Mouse (Mus musculus): ENCODE results near the gene Gm36028.

GRCm38 (mm10) chr16:37823949-37824348 lies 37.0 kb downstream of the Gm36028 start:
- TF ChIP-seq POLR2A (IDR thresholded peaks at IDR 0.05; ENCODE audit: insufficient read depth, low read depth, low read length), result no peak
- TF ChIP-seq CTCF (IDR thresholded peaks at IDR 0.05; ENCODE audit: insufficient read depth, low read depth, low read length), result no peak
